Mouse (Mus musculus): ENCODE results near the gene Serpinb9b. TPM values are rescaled to one million over a fixed set of nuclear protein-coding genes. Genes with fewer than 3 reads are reported as not detected.
"Not testable (repeated sequence)": the region's sequence is repeated elsewhere in the genome, so short reads cannot be mapped to it uniquely, and the experiment has no call there.

Gene Serpinb9b
- total RNA-seq (2014; fragmentation: Nextera tagmentation), result not detected in 2 replicates
- not detected in 2 replicates for total RNA-seq (2017)

DNA sequence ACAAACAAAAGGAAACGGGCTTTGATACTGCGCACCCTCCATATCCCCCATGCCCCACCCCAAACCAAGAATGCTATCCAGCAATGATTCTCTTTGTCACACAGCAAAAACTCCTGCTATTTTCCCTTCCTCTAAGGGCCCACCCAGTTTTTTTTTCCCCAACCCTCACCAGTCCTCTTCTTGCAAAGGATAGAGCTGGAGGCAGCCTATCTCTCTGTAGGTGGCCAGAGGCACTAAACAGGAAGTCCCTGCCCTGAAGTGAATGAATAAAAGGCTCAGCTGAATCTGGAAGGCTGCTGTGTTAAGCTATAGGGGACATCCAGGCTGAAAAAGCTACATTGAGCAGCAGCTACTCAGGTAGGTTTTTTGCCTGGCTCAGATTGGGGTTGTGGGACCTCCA is at the start of gene Serpinb9b:
Serpinb9b (plus strand) TSS at position 173 of the 400 bp plus-strand sequence.
- ATAC-seq (replicated peaks; ENCODE audit: low FRiP score, low TSS enrichment, poor library complexity, severe bottlenecking), result no peak

DNA sequence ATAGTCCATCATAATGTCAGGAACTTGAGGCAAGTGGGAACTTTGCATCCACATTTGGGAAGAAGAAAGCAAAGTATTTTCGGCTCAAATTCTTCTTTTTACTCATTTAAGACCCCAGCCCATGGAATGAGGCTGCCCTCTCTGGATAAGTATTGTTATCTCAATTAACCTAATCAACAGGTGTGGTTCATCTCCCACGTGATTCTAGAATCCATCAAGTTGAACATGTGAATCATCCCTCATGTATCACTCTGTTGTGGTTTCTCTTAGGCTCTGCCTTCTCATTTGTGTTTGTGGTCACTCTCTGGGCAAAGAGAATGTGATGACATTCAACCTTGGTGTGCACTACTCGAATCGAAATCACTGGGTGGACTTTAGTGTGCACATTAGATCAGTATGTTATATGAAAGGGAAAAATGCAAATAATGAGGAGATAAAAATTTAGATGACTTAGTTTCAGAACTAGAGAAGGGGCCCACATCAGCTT is 44.6 kb upstream of the Serpinb9b start:
- ATAC-seq (replicated peaks; ENCODE audit: low FRiP score, low TSS enrichment, poor library complexity, severe bottlenecking), result no peak

DNA sequence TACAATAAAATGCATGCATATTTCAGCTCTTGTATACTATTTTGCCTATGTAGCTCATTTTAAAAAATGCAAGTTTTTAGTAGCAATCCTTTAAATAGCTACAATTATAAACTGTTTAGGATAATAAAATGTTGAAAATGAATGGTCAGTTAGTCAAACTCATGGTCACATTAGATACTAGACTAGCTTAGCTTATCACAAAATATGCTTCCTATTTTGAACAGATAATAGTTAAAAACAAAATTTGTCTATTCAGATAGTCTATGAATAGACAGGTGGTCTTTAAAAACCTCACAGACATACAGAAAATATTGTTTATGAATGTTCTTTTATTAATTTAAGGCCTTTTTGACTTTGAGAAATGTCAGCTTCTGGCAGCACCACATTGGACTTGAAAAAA is 41.0 kb upstream of the Serpinb9b start:
- ATAC-seq (replicated peaks; ENCODE audit: low FRiP score, low TSS enrichment, poor library complexity, severe bottlenecking), result peak; percentile 61; the same call in 1 of the 2 replicates

DNA sequence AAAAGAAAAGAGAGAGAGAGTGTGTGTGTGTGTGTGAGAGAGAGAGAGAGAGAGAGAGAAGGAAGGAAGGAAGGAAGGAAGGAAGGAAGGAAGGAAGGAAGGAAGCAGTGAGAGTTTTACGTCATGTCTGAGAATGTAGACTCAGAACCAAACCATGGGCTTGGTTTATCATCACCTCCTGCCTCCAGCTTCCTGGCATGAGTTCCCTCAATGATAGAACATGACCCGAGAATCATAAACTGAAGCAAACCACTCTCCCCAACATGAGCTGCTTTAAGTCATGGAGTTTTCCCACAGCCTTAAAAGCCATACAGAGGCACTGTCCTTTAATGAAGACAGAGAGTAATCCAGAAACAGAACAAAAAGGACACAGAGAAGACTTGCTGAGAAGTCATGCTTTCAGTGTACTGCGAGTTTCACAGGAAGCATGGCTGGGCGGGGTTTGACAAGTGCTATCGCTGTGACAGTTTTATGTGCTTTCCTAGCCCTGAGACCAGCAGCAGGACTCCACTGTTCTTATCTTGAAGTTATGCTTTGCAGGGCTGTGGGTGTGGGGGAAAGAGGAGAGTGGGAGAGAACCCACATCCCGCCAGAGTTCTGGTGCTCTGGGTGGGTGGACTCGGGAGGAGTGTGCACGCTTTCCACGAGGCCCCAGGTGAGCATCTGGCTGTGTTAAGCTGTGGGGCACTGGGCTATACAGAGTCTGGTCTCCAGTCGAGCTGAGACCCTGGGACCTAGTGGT is 33.9 kb upstream of the Serpinb9b start:
- peak; percentile 99 for ATAC-seq (replicated peaks; ENCODE audit: low FRiP score, low TSS enrichment, poor library complexity, severe bottlenecking)

DNA sequence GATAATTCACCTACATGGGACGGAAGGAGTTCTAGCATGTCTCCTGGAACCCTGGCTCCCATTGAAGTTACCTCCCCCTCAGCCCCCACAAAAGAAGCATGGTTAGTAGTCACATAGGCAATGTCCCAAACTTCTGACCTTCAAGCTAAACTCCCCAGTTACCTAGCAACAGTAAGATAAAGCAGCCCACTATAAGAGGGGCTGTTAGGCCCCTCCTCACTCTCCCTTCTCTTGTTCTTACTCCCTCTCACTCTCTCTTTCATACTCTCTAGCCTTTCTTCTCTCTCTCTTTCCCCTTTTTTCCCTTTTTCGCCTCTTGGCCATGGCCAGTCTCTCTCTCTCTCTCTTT is 33.3 kb upstream of the Serpinb9b start:
- no peak for ATAC-seq (replicated peaks; ENCODE audit: low FRiP score, low TSS enrichment, poor library complexity, severe bottlenecking)

DNA sequence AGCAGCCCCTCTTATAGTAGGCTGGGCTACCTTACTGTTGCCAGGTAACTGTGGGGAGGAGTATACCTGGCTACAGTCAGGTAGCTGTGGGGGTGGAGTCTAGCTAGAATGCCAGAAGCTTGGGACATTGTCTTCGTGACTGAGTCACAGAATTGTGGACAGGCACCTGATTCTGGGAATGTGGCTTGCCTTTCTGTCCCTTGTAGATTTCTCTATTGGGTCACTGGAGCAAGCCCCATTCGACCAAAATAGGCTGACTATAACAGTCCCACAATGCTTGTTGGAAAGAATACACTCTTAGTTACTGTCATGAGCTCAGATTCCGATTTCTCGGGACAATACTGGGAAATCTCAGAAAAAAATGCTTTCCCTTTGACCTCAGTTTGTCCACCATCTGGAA is 32.2 kb upstream of the Serpinb9b start:
- no peak for ATAC-seq (replicated peaks; ENCODE audit: low FRiP score, low TSS enrichment, poor library complexity, severe bottlenecking)

DNA sequence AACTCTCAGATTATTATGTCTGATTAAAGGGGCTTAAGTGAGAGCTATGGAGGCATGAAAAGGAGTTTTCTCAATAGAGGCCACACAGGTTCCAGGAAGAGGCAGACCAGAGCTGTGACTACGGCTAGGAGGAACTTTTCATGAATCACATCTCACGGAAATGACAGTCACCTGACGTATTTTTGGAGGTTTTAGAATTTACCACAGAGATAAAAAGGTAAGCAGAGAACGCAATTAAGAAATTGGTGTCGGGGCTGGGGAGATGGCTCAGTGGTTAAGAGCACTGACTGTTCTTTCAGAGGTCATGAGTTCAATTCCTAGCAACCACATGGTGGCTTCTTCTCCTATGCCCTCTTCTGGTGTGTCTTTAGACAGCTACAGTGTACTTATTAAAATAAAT is 25.9 kb upstream of the Serpinb9b start:
- no peak for ATAC-seq (replicated peaks; ENCODE audit: low FRiP score, low TSS enrichment, poor library complexity, severe bottlenecking)

DNA sequence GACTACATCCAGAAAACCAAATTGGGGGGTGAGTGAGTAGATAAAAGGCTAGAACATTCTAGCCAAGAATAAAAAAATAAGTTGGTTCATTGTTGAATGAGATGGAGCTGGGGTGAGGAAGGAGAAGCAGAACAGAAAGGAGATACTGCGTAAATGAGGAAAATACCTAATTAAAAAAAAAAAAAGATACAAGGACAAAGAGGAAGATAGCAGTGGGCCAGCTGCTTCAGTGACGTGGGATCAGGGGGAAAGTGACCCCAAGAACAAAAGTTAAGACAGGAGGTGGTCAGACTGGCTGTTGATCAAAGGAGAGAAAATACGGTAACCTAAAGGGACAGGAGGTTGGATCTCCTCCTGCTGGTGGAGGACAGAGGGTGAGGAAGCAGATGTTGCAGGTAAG is 24.3 kb upstream of the Serpinb9b start, which contains the start of gene Serpinb9:
Serpinb9 (plus strand) TSS at position 301 of the 400 bp plus-strand sequence.
- no peak for ATAC-seq (replicated peaks; ENCODE audit: low FRiP score, low TSS enrichment, poor library complexity, severe bottlenecking)

DNA sequence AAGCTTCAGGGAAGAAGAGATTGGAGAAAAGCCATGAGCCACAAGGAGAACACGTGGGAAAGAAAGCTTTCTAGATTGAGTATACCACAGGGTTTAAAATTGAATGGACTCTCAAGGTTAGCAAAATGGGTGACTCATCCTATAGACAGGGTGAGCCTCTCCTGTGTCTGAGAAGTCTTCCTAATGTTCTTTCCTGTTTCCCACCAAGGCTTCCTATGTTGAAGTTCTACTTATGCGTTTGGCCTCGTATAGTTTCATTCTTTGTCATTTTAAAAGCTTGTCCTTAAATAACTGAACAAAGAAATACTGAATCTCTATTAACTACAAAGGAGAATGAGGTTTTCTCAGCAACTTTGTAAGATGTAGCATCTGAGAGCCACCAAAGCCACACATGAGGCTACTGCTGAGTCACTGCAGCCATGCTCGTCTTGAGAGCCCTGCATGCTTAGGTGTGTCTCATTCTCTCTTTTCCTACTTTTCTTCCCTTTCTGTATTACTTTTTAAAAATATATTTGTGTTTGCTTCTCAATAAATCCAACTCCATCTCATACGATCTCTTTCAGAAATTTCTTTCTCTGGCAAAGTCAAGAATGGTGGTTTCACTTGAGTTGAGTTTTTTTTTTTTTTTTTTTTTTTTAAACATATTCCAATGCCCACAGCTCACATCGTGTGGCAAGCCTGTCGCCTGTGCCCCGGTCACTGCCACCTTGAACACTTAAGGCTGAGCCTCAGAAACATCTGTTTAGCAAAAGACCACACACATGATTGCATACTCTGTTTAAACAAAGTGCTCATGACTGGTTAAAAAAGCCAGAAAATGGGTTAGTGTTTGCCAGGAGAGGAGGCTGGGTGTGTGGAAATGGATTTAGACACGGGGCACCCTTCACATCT is 23.4 kb upstream of the Serpinb9b start:
- ATAC-seq (replicated peaks; ENCODE audit: low FRiP score, low TSS enrichment, poor library complexity, severe bottlenecking), result peak; percentile 43

DNA sequence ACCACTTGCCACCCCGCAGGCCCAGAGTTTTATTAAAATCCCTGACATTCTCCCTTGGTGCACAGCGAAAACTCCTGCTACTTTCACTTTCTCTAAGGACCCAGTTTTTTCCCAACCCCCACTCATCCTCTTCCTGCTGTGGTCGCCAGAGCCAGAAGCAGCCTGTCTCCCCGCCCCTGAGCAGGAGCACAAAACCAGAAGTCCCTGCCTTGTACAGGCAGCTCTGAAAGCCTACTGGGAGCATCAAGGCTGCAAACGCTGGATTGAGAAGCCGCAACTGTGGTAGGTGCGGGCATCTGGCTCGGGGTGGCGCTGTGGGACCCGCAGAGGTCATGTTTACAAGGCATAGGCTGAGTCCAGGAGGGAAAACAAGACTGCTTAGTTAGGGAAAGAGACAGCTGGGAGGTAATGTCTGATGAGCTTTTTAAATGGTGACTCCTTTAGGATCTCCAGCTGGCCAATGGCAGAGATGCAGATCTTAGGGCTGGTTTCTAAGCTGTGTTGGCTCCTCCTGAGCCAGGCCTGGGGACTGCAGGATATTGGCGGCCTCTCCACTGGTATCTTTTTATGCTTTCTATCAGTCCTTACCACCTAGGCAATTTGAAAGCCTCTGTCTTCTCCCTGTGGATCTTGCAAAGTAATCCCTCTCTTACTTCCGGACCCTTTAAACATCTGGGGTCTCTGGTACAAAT is 22.7 kb upstream of the Serpinb9b start:
- ATAC-seq (replicated peaks; ENCODE audit: low FRiP score, low TSS enrichment, poor library complexity, severe bottlenecking), result peak; percentile 97

DNA sequence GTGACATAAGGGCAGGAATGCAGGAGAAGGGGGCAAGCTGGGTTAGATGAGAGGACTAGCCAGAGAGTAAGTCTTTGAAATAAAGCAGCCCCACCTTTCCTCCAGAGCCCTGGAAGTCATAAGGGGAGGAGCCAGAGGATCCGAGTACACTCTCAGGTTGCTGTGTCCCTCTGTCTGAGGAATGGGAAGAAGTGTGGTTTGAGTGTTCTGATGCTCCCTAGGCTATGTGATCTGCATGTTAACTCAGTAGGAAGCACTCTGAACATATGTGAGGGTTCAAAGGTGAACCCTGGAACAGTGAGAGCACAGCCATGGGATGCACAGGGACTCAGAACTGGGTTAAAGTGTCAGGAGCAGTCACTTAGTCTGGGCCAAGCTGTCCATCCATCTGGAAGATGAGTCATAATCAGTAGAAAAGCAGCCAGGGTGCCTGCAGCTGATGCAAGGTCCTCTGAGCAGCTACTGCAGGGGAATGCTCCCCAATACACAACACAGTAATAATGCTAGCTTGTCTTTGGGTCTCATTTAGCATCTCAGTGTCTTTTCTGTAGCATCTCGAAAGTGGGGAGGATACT is 21.6 kb upstream of the Serpinb9b start:
- ATAC-seq (replicated peaks; ENCODE audit: low FRiP score, low TSS enrichment, poor library complexity, severe bottlenecking), result no peak

DNA sequence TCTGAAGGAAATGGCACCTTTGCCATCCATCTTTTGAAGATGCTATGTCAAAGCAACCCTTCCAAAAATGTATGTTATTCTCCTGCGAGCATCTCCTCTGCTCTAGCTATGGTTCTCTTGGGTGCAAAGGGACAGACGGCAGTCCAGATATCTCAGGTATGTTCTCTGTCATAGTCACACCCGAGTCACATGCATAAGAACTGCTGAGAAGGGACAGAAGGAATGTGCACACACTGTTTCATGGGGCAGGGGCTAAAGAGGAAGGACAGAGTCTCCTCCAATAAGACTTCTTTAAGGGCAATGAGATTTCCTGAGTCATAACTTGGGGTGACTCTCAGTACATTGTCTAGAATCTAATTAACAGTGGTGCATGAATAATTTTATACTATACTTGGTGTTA is 20.7 kb upstream of the Serpinb9b start:
- ATAC-seq (replicated peaks; ENCODE audit: low FRiP score, low TSS enrichment, poor library complexity, severe bottlenecking), result no peak

DNA sequence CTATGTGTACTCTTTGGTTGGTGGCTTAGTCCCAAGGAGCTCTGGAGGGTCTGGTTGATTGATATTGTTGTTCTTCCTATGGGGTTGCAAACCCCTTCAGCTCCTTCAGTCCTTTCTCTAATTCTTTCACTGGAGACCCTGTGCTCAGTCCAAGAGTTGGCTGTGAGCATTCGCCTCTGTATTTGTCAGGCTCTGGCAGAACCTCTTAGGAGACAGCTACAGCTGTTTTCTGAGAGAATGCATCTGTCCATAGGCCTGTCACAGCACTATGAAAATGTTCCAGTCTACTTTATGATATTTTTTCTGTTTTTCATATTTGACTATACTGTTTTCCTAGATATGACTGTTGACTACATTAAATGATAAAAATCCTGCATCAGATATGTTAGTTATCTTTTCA is 14.8 kb upstream of the Serpinb9b start:
- ATAC-seq (replicated peaks; ENCODE audit: low FRiP score, low TSS enrichment, poor library complexity, severe bottlenecking), result no peak

DNA sequence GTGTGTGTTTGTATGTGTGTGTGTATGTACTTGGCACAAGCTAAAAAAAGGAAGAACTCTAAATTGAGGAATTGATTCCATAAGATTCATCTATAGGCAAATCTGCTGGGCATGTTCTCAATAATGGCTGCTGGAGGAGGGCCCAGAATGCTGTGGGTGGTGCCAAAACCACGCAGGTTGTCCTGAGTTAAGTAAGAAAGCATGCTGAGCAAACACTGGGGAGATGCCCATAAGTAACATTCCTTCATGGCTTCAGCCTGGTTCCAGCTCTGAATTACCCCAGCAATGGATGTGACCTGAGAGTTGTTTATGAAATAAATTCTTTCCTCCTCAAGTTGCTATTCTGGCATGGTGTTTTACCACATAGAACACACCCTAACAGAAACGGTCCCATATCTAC is 13.9 kb upstream of the Serpinb9b start:
- no peak for ATAC-seq (replicated peaks; ENCODE audit: low FRiP score, low TSS enrichment, poor library complexity, severe bottlenecking)

DNA sequence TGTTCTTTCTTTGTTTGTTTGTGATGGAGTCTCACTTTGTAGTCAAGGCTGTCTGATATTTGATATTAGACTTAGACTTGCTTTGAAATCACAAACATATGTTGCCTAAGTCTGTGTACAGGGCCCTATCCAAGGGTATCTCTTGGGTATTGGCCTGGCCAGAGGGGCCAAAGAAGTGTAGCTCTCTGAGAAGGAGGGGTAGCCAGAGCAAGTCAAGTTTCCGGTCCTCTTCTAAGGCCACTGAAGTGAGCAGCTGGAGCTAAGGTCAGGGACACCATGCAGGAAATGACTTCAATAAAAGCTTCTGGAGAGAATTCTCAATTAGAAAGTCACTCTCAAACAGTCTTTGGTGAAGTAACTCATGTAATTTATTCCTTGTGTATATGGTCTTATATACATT is 4.8 kb upstream of the Serpinb9b start:
- ATAC-seq (replicated peaks; ENCODE audit: low FRiP score, low TSS enrichment, poor library complexity, severe bottlenecking), result no peak

DNA sequence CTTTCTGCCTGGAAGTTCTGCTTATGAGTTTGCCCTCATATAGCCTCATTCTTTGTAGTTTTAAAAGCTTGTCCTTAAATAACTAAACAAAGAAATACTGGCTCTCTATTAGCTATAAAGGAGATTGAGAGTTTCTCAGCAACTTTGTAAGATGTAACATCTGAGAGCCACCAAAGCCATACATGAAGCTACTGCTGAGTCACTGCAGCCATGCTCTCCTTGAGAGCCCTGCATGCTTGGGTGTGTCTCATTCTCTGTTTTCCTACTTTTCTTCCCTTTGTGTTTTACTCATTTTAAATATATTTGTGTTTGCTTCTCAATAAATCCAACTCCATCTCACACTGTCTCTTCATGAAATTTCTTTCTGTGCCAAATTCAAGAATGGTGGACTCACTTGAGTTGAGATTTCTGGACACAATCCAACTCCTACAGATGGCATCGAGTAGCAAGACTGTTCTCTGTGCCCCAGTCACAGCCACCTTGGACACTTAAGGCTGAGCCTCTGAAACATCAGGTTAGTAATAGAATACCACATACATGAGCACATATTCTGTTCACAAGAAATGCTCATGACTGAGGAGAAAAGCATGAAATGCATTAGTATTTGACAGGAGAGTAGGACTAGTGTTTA is 674 bp upstream of the Serpinb9b start:
- 0 out of 2 replicates have a peak, but pooled peaks have one; percentile 52 for ATAC-seq (replicated peaks; ENCODE audit: low FRiP score, low TSS enrichment, poor library complexity, severe bottlenecking)

DNA sequence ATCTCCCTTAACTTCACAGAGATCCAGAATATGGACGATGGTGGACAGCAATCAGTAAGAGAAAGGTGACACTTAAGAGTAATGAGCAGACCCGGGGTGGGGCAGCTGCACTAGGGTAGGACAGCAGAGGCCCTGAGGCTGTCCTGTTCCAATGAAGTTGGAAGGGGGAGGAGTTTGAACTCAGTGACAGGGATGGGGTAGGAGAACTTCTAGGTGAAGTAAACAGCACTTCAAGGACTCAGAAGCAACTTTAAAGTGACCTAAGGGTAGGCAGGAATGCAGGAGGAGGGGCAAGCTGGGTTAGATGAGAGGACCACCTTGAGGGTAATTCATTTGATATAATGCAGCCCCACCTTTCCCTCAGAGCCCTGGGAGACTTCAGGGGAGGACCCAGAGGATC is 930 bp downstream of the Serpinb9b start:
- no peak for ATAC-seq (replicated peaks; ENCODE audit: low FRiP score, low TSS enrichment, poor library complexity, severe bottlenecking)

DNA sequence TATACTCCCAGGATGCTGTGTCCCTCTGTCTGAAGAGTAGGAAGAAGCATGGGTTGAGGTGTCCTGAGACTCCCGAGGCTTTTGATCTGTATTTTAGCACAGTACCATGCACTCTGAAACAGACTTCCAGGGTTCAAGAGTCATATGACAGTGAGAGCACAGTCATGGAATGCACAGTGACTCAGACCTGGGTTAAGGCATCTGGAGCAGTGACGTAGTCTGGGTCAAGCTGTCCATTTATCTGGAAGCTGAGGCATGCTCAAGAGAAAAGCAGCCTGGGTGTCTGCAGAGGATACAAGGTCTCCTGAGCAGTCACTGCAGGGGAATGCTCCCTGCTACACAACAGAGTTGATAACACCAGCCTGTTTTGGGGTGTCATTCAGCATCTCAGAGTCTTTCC is 1.3 kb downstream of the Serpinb9b start:
- no peak for ATAC-seq (replicated peaks; ENCODE audit: low FRiP score, low TSS enrichment, poor library complexity, severe bottlenecking)

DNA sequence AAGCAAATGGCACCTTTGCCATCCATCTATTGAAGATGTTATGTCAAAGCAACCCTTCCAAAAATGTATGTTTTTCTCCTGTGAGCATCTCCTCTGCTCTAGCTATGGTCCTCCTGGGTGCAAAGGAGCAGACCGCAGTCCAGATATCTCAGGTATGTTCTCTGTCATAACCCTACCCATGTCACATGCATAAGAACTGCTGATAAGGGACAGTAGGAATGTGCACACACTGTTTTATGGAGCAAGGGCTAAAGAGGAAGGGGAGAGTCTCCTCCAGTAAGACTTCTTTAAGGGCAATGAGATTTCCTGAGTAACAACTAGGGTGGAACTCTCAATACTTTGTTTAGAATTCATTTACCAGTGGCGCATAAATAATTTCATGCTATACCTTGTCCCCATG is 2.3 kb downstream of the Serpinb9b start:
- ATAC-seq (replicated peaks; ENCODE audit: low FRiP score, low TSS enrichment, poor library complexity, severe bottlenecking), result not testable (repeated sequence)
